Mouse (Mus musculus): ENCODE measurements around the gene Fam110a. TPM values are rescaled to one million over a fixed set of nuclear protein-coding genes. Genes with fewer than 3 reads are reported as not detected.

The Fam110a gene
- polyA plus RNA-seq (2012; rRNA removed) = 31.5 and 35.5 TPM in 2 replicates

DNA sequence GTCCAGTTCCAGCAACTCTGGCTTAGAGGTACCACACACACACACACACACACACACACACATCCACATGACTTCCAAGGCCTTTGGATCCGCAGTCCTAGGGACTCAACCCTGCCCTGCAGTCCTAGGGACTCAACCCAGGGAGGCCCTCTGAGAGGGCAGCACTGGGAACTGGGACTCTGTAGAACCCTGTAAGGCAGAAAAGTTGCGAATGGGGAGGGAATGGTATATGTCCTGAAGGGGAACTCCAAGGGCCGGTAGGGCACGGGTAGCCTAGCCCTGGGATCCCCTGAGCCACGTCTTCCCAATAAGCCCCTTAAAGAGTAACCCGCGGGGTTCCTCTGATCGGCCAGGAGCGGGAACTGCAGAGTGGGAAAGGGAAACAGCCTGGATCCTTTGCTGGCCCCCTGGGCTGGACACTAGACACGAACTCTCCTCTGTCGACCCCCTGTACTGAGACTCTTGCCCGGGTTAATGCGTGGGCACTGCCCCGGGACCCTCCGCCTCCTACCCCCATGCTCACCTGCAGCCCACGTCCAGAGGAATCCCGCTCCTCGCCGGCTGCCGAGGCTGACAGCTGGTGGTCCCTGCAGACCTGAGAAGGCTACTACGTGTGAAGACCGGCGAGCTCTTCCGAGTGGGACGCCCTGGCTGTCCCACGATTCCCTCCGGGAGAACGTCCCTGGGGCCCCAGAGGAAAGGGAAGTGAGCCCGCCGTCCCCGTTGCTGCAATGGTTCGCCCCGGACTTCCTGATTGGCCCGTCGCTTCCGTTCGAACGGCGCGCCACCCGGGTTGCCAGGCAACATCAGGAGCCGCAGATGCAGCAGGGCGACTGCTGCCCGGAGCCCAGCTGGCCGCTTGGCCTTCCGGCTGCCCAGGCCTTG is at the start of gene Fam110a:
TSS of gene Fam110a (minus strand) at position 750 of the 885 bp plus-strand sequence.

DNA sequence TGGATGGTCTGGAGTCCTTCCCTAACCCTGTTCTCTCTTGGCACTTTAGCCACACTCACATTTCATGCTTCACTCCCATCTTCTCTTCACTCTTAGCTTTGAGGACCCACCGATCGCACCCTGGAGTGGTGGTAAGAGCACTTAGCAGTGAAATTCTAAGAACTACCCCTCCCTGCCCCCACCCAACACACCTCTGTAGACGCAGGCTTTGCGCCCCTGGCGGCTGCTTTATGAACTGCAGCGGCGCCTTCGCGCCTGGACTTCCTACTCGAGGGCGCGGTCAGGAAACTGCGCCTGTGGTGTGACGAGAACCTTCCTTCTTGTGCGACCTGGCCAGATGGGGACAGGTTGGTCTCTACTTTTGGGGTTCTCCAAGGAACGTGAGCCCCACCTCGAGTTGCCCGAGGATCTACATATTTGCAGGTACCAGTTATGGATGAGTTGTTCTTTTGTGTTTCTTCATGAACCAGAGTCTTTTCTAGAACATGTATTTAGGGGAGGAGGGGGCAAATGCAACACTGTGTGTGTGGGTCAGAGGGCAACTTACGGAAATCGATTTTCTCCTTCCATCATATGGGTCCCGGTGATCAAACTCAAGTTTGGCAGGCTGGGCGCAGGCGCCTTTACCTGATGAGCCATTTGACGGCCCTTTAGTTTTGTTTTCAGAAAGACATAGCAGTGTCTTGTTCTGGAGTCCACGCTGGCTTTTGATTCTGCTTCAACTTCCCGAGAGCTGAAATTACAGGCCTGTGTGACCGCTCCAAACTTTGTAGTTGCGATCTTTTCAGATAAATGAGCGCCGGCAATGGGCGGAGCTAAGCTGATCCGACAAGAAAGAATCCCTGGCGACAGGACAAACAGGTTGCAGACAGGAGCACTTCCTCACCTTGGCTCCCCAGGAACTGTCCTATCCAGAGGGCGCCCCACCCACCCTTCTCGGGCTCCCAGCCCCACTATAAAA is 16.5 kb upstream of the Fam110a start, which contains the start of gene Slc52a3:
TSS of gene Slc52a3 (plus strand) at position 283 of the 961 bp plus-strand sequence.

Other genes with a start within 250 kb of the Fam110a start
- gene Psmf1, start 236.0 kb downstream of the Fam110a start, polyA plus RNA-seq (2012; rRNA removed) = 45.6 and 60.4 TPM in 2 replicates
- 0.07 and 0.18 TPM in 2 replicates for gene Rspo4, start 137.3 kb downstream of the Fam110a start, polyA plus RNA-seq (2012; rRNA removed)
- gene Angpt4, start 69.0 kb downstream of the Fam110a start, polyA plus RNA-seq (2012; rRNA removed) = 25.7 and 26.6 TPM in 2 replicates
- gene Slc52a3, start 16.3 kb upstream of the Fam110a start, polyA plus RNA-seq (2012; rRNA removed) = 20.8 and 21.7 TPM in 2 replicates
- gene Scrt2, start 101.3 kb upstream of the Fam110a start, polyA plus RNA-seq (2012; rRNA removed) = 0.06 TPM in 1 of 2 replicates, not detected in the other
- gene Srxn1, start 125.3 kb upstream of the Fam110a start, polyA plus RNA-seq (2012; rRNA removed) = 76.5 and 90.4 TPM in 2 replicates
- 13.4 and 20.7 TPM in 2 replicates for gene Tcf15, start 163.3 kb upstream of the Fam110a start, polyA plus RNA-seq (2012; rRNA removed)
- 12.7 and 14.1 TPM in 2 replicates for gene Csnk2a1, start 246.6 kb upstream of the Fam110a start, polyA plus RNA-seq (2012; rRNA removed)

Data from ovary, adult 2 months (tissue).